Mouse (Mus musculus) midbrain, postnatal 0 days (tissue): Measurements from ENCODE around the gene Oasl1. TPM values are rescaled to one million over a fixed set of nuclear protein-coding genes. Genes with fewer than 3 reads are reported as not detected.
"Not testable (repeated sequence)": the region's sequence is repeated elsewhere in the genome, so short reads cannot be mapped to it uniquely, and the experiment has no call there.

Source experiments
- ATAC-seq: fragments of 200-750 bp; cut with Nextera tagmentation; 2 replicates; pipeline ENCODE4 v1.8.0; 2017; ENCODE audit warnings: moderate number of reproducible peaks, mild to moderate bottlenecking, moderate TSS enrichment, moderate library complexity; ENCODE audit not compliant: low FRiP score
- DNase-seq: peaks from one replicate; pipeline ENCODE4 v3.0.0-alpha.2; 2015; ENCODE audit warnings: low spot score
- H3K27ac ChIP-seq: fragments of 300-500 bp; sonication (generic); 2 replicates; pipeline ENCODE4 v1.5.1; 2014; ENCODE audit warnings: low read depth, mild to moderate bottlenecking, low read length, mixed read lengths
- H3K27me3 ChIP-seq: fragments of 300-500 bp; sonication (generic); 2 replicates; pipeline ENCODE4 v1.6.1; 2014; ENCODE audit warnings: low read length, control low read depth, mixed read lengths; ENCODE audit not compliant: insufficient read depth
- H3K36me3 ChIP-seq: fragments of 300-500 bp; sonication (generic); 2 replicates; pipeline ENCODE4 v1.6.1; 2014; ENCODE audit warnings: low read length, control low read depth, mixed read lengths; ENCODE audit not compliant: insufficient read depth
- H3K4me1 ChIP-seq: fragments of 300-500 bp; sonication (generic); 2 replicates; pipeline ENCODE4 v1.6.1; 2014; ENCODE audit warnings: mild to moderate bottlenecking, control low read depth, antibody characterized with exemption, low read length, mixed read lengths; ENCODE audit not compliant: insufficient read depth
- H3K4me2 ChIP-seq: fragments of 300-500 bp; sonication (generic); 2 replicates; pipeline ENCODE4 v1.6.1; 2014; ENCODE audit warnings: low read depth, mild to moderate bottlenecking, low read length, mixed read lengths; ENCODE audit not compliant: poor library complexity, severe bottlenecking
- H3K4me3 ChIP-seq: fragments of 300-500 bp; sonication (generic); 2 replicates; pipeline ENCODE4 v1.5.1; 2014; ENCODE audit warnings: low read depth, mild to moderate bottlenecking, low read length, moderate library complexity
- H3K9ac ChIP-seq: fragments of 300-500 bp; sonication (generic); replicated peaks from 2 replicates; pipeline ENCODE4 v1.6.1; 2014; ENCODE audit warnings: mild to moderate bottlenecking, low read length, moderate library complexity, mixed read lengths; ENCODE audit not compliant: poor library complexity, severe bottlenecking
- H3K9me3 ChIP-seq: fragments of 300-500 bp; sonication (generic); 2 replicates; pipeline ENCODE4 v1.6.1; 2016; ENCODE audit warnings: low read length, control low read depth
- CTCF ChIP-seq: IDR thresholded peaks from 2 replicates; pipeline ENCODE4 v1.5.1; 2016; ENCODE audit warnings: antibody characterized with exemption, mild to moderate bottlenecking
- WGBS: fragments of 180-500 bp; shearing (Covaris S2); extraction: QIAGEN DNeasy Blood & Tissue Kit; methylation state at CpG from one replicate; pipeline ENCODE4 v1.1.7; 2014; 5-methylcytosine and 5-hydroxymethylcytosine counted together
- polyA plus RNA-seq: library from polyadenylated mRNA; unstranded; fragments of >200 nt; fragmentation: Nextera tagmentation; extraction: Ambion mirVana; gene quantifications from 2 replicates; pipeline ENCODE4 v1.2.1, GENCODE M21; 2015
- total RNA-seq: library from RNA; depleted of rRNA; stranded (reverse); fragments of >200 nt; gene quantifications from 2 replicates; pipeline ENCODE4 v1.2.3, GENCODE M21; 2014

Oasl1 gene
- total and polyA plus RNA-seq, 2 experiments from 2014 or later, result 0.32 to 3.8 TPM

DNA sequence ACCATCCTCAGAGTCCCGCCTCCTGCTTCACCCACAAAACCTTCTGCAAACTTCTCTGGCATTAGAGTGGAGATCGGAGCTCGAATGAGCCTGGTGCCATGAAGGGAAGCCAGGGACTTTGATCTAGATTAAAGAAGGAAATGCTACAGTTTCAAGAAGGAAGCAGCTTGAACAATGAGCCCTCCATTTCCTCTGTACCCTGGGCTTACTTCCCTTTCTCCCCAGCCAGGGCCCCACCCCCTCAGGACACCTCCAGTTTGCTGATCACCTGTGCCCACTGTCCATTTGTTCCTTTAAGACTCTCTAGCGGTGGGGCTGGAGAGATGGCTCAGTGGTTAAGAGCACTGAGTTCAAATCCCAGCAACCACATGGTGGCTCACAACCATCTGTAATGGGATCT is 6.3 kb upstream of the Oasl1 start:
- WGBS, result 87% methylated on average over 4 of the region's 4 CpGs
- Histone ChIP-seq H3K27me3 (no peaks in the 10 kb centered on the region), H3K4me2 (no peak overlapping the region), H3K9me3 (no peaks in the 10 kb centered on the region), H3K27ac (no peak overlapping the region), H3K4me3 (no peak overlapping the region), H3K36me3 (no peaks in the 10 kb centered on the region), H3K4me1 (no peaks in the 10 kb centered on the region), H3K9ac (no peak overlapping the region)
- DNase-seq, result no peak
- no peak for ATAC-seq
- TF ChIP-seq CTCF, result no peak

DNA sequence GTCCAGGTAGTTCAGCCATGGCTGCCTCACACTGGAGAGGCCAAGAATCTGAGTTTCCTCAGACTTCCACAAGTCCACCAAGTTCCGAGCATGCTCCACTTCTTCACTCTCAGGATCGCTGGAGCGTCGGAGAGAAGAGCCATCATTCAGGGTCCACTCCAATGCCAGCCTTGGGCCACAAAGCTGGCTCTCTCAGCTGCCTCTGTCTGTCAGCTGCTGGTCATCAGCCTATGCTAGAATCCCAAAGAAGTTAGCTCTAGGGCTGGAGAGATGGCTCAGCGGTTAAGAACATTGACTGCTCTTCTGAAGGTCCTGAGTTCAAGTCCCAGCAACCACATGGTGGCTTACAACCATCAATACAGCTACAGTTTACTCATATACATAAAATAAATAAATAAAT is 5.7 kb upstream of the Oasl1 start:
- H3K9me3 ChIP-seq, H3K27ac ChIP-seq, H3K9ac ChIP-seq, ATAC-seq, DNase-seq, H3K4me2 ChIP-seq, H3K27me3 ChIP-seq, H3K4me3 ChIP-seq, H3K36me3 ChIP-seq, H3K4me1 ChIP-seq: not testable (repeated sequence)
- 93% methylated on average over 5 of the region's 5 CpGs for WGBS

DNA sequence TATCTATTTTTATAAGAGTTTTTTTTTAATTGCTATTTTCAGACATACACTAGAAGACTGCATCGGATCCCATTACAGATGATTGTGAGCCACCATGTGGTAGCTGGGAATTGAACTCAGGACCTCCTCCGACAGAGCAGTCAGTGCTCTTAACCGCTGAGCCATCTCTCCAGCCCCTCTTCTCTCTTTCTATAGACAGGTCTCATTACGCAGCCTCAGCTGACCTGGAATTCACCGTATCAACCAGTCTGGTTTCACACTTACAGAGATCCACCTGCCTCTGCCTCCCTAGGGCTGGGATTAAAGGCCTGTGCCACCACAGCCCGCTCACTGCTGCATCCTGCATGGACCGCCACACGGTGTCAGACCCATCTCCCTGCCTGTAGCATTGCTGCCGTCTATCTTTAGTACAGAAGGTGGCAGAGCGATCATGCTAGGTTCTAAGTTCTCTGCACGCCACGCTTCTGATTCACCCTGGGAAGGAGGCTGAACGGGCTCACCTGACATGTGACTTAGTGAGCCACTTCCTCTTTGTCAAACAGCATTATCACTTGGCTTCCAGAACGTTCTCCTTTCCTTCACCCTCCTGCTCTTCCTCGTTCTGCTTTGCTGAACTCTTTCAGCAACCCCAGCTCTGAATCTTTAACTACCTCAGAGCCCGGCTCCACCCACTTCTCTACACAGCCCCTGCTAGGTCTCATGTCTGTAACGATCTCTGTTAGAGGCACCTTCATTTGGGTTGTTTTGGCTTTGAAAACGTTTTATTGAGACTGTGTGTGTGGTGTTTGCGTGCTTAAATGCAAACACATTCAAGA is 1.3 kb upstream of the Oasl1 start:
- Histone ChIP-seq H3K4me2 (no peak overlapping the region), H3K36me3 (no peaks in the 10 kb centered on the region), H3K9me3 (0 out of 2 replicates have a peak, but pooled peaks cover 4% of the 10 kb centered on the region), H3K4me3 (no peak overlapping the region), H3K4me1 (no peaks in the 10 kb centered on the region), H3K9ac (no peak overlapping the region), H3K27me3 (no peaks in the 10 kb centered on the region), H3K27ac (no peak overlapping the region)
- ATAC-seq (no peak), DNase-seq (no peak)
- 76% methylated on average over 19 of the region's 19 CpGs for WGBS
- TF ChIP-seq CTCF, result no peak

DNA sequence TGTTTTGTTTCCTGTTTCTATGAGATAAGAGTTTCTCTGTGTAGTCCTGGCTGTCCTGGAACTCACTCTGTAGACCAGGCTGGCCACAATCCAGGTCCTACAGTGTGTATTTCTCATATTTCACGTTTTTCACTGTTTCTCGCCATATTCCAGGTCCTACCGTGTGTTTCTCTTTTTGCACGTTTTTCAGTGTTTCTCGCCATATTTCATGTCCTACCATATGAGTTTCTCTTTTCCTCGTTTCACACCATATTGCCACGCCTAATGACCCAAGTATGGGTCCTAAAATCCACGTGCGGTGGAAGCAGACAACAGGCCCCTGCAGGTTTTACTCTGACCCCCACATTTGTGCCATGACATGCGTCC is 691 bp upstream of the Oasl1 start:
- ATAC-seq (no peak; the same call in 1 of the 2 replicates), DNase-seq (no peak)
- Histone ChIP-seq H3K4me3 (no peak overlapping the region), H3K4me2 (no peak overlapping the region), H3K9me3 (0 out of 2 replicates have a peak, but pooled peaks cover 4% of the 10 kb centered on the region), H3K9ac (no peak overlapping the region), H3K27me3 (no peaks in the 10 kb centered on the region), H3K4me1 (no peaks in the 10 kb centered on the region), H3K36me3 (no peaks in the 10 kb centered on the region), H3K27ac (no peak overlapping the region)
- WGBS, result 71% methylated on average over 10 of the region's 10 CpGs
- TF ChIP-seq CTCF, result no peak

DNA sequence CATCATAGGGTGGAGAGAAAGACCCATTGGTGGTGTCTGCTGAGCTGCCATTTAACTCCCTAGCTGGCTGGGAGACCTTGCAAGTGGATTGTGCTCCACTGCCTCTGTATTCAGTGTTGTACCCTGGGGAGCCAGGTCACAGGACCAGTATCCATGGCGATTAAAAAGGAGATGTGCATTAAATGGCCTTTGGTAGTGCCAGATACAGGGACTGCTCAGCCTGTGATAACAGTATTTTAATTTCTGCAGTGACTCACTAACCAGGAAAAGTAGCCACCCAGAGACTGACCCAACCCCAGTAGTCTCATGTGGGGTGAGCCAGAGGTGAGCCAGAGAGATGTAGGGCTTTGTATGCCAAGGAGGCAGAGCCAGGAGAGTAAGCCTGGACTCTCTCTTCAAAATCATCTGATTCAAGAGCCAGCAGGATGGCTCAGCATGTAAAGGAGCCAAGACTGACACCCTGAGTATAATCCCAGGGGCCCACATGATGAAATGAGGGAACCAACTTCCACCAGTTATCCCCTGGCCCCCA is 3.2 kb downstream of the Oasl1 start:
- H3K4me3 ChIP-seq, result no peak overlapping the region
- H3K36me3 ChIP-seq, result no peaks in the 10 kb centered on the region
- 43% methylated on average over 1 of the region's 1 CpGs for WGBS
- 0 out of 2 replicates have a peak, but pooled peaks cover 4% of the 10 kb centered on the region for H3K9me3 ChIP-seq
- H3K4me2 ChIP-seq, result no peak overlapping the region
- H3K4me1 ChIP-seq, result no peaks in the 10 kb centered on the region
- no peaks in the 10 kb centered on the region for H3K27me3 ChIP-seq
- no peak overlapping the region for H3K27ac ChIP-seq
- DNase-seq, result no peak
- TF ChIP-seq CTCF, result no peak
- no peak overlapping the region for H3K9ac ChIP-seq
- no peak for ATAC-seq

DNA sequence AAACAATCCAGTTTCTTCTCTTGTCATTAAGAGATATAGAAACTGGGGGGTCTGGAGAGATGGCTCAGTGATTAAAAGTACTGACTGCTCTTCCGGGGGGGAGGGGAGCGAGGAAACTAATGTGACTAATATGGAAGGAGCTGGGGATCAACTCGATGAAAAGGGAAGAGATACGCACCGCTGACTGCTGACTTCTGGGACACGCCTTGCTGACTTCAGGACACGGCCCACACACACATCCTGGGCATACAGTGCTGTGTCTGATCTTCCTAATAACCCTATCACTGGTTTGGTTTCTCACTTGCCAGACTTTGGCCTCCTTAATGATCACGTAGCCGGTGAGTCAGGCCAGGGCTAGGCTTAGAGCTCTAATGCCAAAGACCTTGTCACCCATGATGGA is 3.7 kb downstream of the Oasl1 start:
- no peak overlapping the region for H3K27ac ChIP-seq
- no peak overlapping the region for H3K4me2 ChIP-seq
- 54% methylated on average over 9 of the region's 9 CpGs for WGBS
- no peaks in the 10 kb centered on the region for H3K36me3 ChIP-seq
- H3K4me3 ChIP-seq, result no peak overlapping the region
- DNase-seq (no peak), ATAC-seq (no peak)
- no peaks in the 10 kb centered on the region for H3K4me1 ChIP-seq
- H3K9me3 ChIP-seq, result 0 out of 2 replicates have a peak, but pooled peaks cover 4% of the 10 kb centered on the region
- no peak overlapping the region for H3K9ac ChIP-seq
- no peak for TF ChIP-seq CTCF
- H3K27me3 ChIP-seq, result no peaks in the 10 kb centered on the region
